Mouse (Mus musculus) left cerebral cortex, adult 9 months (tissue): ENCODE results near the gene Cass4.

Experiments
- DNase-seq, 2 experiments: peaks; one replicate each; pipeline ENCODE4 v3.0.0; 2022; ENCODE audit warnings: low spot score in 2 of 2

Cass4 gene

GRCm38 (mm10) chr2:172384715-172385114, 8.9 kb upstream of the Cass4 start:
- no peak for DNase-seq

GRCm38 (mm10) chr2:172390341-172390740, 3.3 kb upstream of the Cass4 start:
- no peak for DNase-seq

GRCm38 (mm10) chr2:172392041-172392521, 1.5 kb upstream of the Cass4 start:
- DNase-seq = peak; percentile 65 to 78

GRCm38 (mm10) chr2:172394052-172394392, 428 bp downstream of the Cass4 start:
- DNase-seq = no peak

GRCm38 (mm10) chr2:172394671-172395070, 1.1 kb downstream of the Cass4 start:
- no peak for DNase-seq

- DNase-seq = no peak
These were observed 2.4 kb downstream of the Cass4 start for GRCm38 (mm10) chr2:172395961-172396360.

GRCm38 (mm10) chr2:172399901-172400300, 6.3 kb downstream of the Cass4 start:
- no peak for DNase-seq

GRCm38 (mm10) chr2:172401116-172401825, 7.7 kb downstream of the Cass4 start:
- peak in 1 of 2 experiments; percentile 22 for DNase-seq

GRCm38 (mm10) chr2:172404239-172404638, 10.6 kb downstream of the Cass4 start:
- no peak for DNase-seq

GRCm38 (mm10) chr2:172405011-172405410, 11.4 kb downstream of the Cass4 start:
- DNase-seq = no peak

GRCm38 (mm10) chr2:172406173-172406572, 12.6 kb downstream of the Cass4 start:
- no peak for DNase-seq

- no peak for DNase-seq
These were observed 13.9 kb downstream of the Cass4 start for GRCm38 (mm10) chr2:172407499-172407898.

GRCm38 (mm10) chr2:172410686-172411085, 17.1 kb downstream of the Cass4 start:
- DNase-seq = no peak

- DNase-seq = no peak
These were observed 17.5 kb downstream of the Cass4 start for GRCm38 (mm10) chr2:172411091-172411490.

GRCm38 (mm10) chr2:172412454-172412853, 18.9 kb downstream of the Cass4 start:
- DNase-seq = no peak

- DNase-seq = no peak
These were observed 19.7 kb downstream of the Cass4 start for GRCm38 (mm10) chr2:172413273-172413672.

- no peak for DNase-seq
These were observed 20.3 kb downstream of the Cass4 start for GRCm38 (mm10) chr2:172413894-172414293.

GRCm38 (mm10) chr2:172416218-172416617, 22.6 kb downstream of the Cass4 start:
- no peak for DNase-seq

- DNase-seq = no peak
These were observed 23.3 kb downstream of the Cass4 start for GRCm38 (mm10) chr2:172416876-172417275.

GRCm38 (mm10) chr2:172418208-172418607, 24.6 kb downstream of the Cass4 start:
- DNase-seq = no peak

- DNase-seq = no peak
These were observed 37.0 kb downstream of the Cass4 start for GRCm38 (mm10) chr2:172430609-172431008.

- DNase-seq = no peak
These were observed 40.2 kb downstream of the Cass4 start for GRCm38 (mm10) chr2:172433746-172434145.

GRCm38 (mm10) chr2:172437371-172437952, 43.9 kb downstream of the Cass4 start:
- no peak for DNase-seq
